Mouse (Mus musculus): Measurements from ENCODE around the gene Rpl13a. TPM values are rescaled to one million over a fixed set of nuclear protein-coding genes. Genes with fewer than 3 reads are reported as not detected.

Gene Rpl13a
- polyA plus RNA-seq, 1 experiment from 2014 or later = 1,188 TPM

DNA sequence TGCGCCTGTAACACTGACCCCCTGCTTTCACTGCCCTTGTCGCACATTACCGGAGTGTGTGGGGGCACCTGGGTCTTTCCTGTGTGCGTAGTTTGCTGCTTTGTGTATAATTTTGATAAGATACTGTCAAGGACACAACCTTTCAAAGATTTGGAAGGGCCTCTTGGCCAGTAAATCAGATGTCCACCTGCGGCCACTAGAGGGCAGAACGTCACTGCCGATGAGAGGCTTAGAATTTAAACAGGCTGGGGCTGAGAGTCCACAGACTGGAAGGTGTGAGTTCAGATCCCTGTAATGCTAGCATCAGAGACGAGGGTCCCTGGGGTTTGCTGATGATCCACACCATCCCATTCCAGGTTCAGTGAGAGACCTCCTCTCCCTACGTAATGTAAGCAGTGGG is 50.0 kb downstream of the Rpl13a start:
- Histone ChIP-seq H3K4me2 (no peak overlapping the region), H3K27me3 (no peaks in the 10 kb centered on the region), H3K9ac (no peak overlapping the region), H3K9me3 (replicated peaks) (no peaks in the 10 kb centered on the region), H3K36me3 (ENCODE audit: poor library complexity, severe bottlenecking) (peaks cover 54% of the 10 kb centered on the region), H3K27ac (no peak overlapping the region), H3K4me1 (no peaks in the 10 kb centered on the region), H3K4me3 (no peak overlapping the region)
- WGBS = 41% methylated on average over 9 of the region's 9 CpGs
- ATAC-seq = peak; percentile 39; the same call in 1 of the 2 replicates

DNA sequence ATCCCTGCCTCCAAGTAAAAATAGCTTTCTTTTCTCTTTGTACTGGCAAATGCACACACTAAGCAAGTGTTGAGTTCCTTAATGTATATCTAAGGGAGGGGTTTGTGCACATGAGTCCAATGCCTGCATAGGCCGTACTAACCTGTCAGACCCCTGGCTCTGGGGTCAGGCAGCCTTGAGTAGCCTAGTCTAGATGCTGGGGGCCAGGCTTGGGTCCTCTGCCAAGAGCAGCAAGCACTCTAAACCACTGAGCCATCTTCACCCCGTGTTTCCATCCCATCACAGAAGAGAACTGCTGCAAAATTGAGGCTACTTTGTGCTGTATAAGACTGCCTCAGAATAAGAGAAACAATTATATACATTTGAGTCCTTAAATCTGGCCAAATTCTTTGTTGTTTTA is 50.7 kb downstream of the Rpl13a start:
- WGBS = 88% methylated on average over 2 of the region's 2 CpGs

DNA sequence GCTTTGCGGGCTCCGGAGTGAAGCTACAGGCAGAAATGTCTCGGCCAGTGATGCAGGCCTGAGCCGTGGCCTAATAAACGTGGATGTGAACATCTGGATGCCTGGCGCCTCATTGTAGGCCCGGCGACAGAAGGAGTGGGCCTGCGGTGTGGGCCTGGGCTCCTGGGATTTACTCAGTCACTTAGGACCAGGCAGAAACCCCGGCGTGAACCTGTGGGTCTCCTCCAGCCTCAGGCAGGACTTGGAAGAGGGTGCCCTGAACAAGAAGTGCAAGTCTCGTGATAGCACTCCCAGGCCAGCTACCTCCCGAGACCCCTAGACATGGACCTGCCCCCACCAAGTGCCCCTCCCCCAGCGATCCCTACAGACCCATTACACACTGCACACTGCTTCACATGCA is 51.2 kb downstream of the Rpl13a start:
- H3K27ac ChIP-seq = no peak overlapping the region
- H3K9me3 ChIP-seq (replicated peaks) = no peaks in the 10 kb centered on the region
- no peak overlapping the region for H3K4me2 ChIP-seq
- no peaks in the 10 kb centered on the region for H3K4me1 ChIP-seq
- WGBS = 89% methylated on average over 14 of the region's 14 CpGs
- peaks cover 49% of the 10 kb centered on the region for H3K36me3 ChIP-seq (ENCODE audit: poor library complexity, severe bottlenecking)
- H3K4me3 ChIP-seq = no peak overlapping the region
- no peak for ATAC-seq
- H3K9ac ChIP-seq = no peak overlapping the region
- no peaks in the 10 kb centered on the region for H3K27me3 ChIP-seq

More for the DNA sequence above, 50.7 kb downstream of the Rpl13a start:
- Histone ChIP-seq H3K4me2 (no peak overlapping the region), H3K4me1 (no peaks in the 10 kb centered on the region), H3K27me3 (no peaks in the 10 kb centered on the region), H3K9me3 (replicated peaks) (no peaks in the 10 kb centered on the region), H3K27ac (no peak overlapping the region), H3K9ac (no peak overlapping the region), H3K4me3 (no peak overlapping the region), H3K36me3 (ENCODE audit: poor library complexity, severe bottlenecking) (peaks cover 52% of the 10 kb centered on the region)
- ATAC-seq = no peak

DNA sequence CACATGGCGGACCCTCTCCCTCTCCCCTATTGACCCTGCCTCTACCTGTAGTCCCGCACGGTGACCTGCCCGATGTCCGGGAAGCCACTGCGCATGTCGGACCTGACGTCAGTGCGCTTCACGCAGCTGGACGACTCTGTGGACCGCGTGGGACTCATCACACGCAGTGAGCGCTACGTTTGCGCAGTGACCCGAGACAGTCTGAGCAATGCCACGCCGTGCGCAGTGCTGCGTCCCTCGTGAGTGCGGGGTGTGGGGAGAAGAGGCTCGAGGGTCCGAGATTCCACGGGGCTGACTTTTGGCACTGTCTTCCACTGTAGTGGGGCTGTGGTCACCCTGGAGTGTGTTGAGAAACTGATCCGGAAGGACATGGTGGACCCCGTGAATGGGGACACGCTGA is 52.1 kb downstream of the Rpl13a start:
- H3K9ac ChIP-seq = no peak overlapping the region; the same call in 1 of the 2 replicates
- no peak overlapping the region for H3K4me3 ChIP-seq
- peaks cover 49% of the 10 kb centered on the region for H3K36me3 ChIP-seq (ENCODE audit: poor library complexity, severe bottlenecking)
- WGBS = 92% methylated on average over 30 of the region's 30 CpGs
- no peak overlapping the region for H3K27ac ChIP-seq
- no peaks in the 10 kb centered on the region for H3K27me3 ChIP-seq
- H3K4me2 ChIP-seq = no peak overlapping the region
- H3K4me1 ChIP-seq = no peaks in the 10 kb centered on the region
- H3K9me3 ChIP-seq (replicated peaks) = no peaks in the 10 kb centered on the region
- ATAC-seq = no peak

MicroRNAs within 50 kb of the gene (microRNA counts, 519-probe panel; counts per million panel counts)
- 2,399 counts per million, percentile 61 among the panel's probes with 10 or more counts for microRNA mmu-miR-150

Small RNA genes lying within 50 kb of the gene (microRNA-seq; reads per million reads assigned to microRNA genes)
- gene Mir150 = 20.7 reads per million, percentile 30 among the genes with 10 or more reads in this experiment
- gene Mir5121 = 11.3 reads per million, percentile 25 among the genes with 10 or more reads in this experiment
- not detected for gene Mir7055

Other genes starting within 250 kb of the Rpl13a start
- gene Med25, start 236.0 kb downstream of the Rpl13a start, polyA plus RNA-seq (2015; fragmentation: Nextera tagmentation; extraction: Ambion mirVana) = 145 and 165 TPM in 2 replicates
- 24.7 and 27.7 TPM in 2 replicates for gene Fuz, start 232.7 kb downstream of the Rpl13a start, polyA plus RNA-seq (2015; fragmentation: Nextera tagmentation; extraction: Ambion mirVana)
- 81.7 and 87.2 TPM in 2 replicates for gene Ap2a1, start 199.3 kb downstream of the Rpl13a start, polyA plus RNA-seq (2015; fragmentation: Nextera tagmentation; extraction: Ambion mirVana)
- gene Tsks, start 185.6 kb downstream of the Rpl13a start, polyA plus RNA-seq (2015; fragmentation: Nextera tagmentation; extraction: Ambion mirVana) = 0.20 TPM in 1 of 2 replicates, not detected in the other
- gene Cpt1c, start 153.9 kb downstream of the Rpl13a start, polyA plus RNA-seq (2015; fragmentation: Nextera tagmentation; extraction: Ambion mirVana) = 40.2 and 43.1 TPM in 2 replicates
- 815 and 859 TPM in 2 replicates for gene Prmt1, start 142.2 kb downstream of the Rpl13a start, polyA plus RNA-seq (2015; fragmentation: Nextera tagmentation; extraction: Ambion mirVana)
- gene Irf3, start 131.1 kb downstream of the Rpl13a start, polyA plus RNA-seq (2015; fragmentation: Nextera tagmentation; extraction: Ambion mirVana) = 67.9 and 72.7 TPM in 2 replicates
- 40.5 and 45.6 TPM in 2 replicates for gene Bcl2l12, start 130.0 kb downstream of the Rpl13a start, polyA plus RNA-seq (2015; fragmentation: Nextera tagmentation; extraction: Ambion mirVana)
- gene Scaf1, start 112.4 kb downstream of the Rpl13a start, polyA plus RNA-seq (2015; fragmentation: Nextera tagmentation; extraction: Ambion mirVana) = 35.8 and 38.9 TPM in 2 replicates
- gene Rras, start 110.8 kb downstream of the Rpl13a start, polyA plus RNA-seq (2015; fragmentation: Nextera tagmentation; extraction: Ambion mirVana) = 9.4 and 10.2 TPM in 2 replicates
- 14.9 and 17.2 TPM in 2 replicates for gene Prr12, start 75.9 kb downstream of the Rpl13a start, polyA plus RNA-seq (2015; fragmentation: Nextera tagmentation; extraction: Ambion mirVana)
- gene Nosip, start 66.3 kb downstream of the Rpl13a start, polyA plus RNA-seq (2015; fragmentation: Nextera tagmentation; extraction: Ambion mirVana) = 52.7 and 58.5 TPM in 2 replicates
- gene Prrg2, start 66.1 kb downstream of the Rpl13a start, polyA plus RNA-seq (2015; fragmentation: Nextera tagmentation; extraction: Ambion mirVana) = 14.7 and 14.8 TPM in 2 replicates
- gene Rcn3, start 36.5 kb downstream of the Rpl13a start, polyA plus RNA-seq (2015; fragmentation: Nextera tagmentation; extraction: Ambion mirVana) = 61.3 and 62.0 TPM in 2 replicates
- 8.0 and 9.9 TPM in 2 replicates for gene Fcgrt, start 24.9 kb downstream of the Rpl13a start, polyA plus RNA-seq (2015; fragmentation: Nextera tagmentation; extraction: Ambion mirVana)
- 1,342 and 1,406 TPM in 2 replicates for gene Rps11, start 4.3 kb downstream of the Rpl13a start, polyA plus RNA-seq (2015; fragmentation: Nextera tagmentation; extraction: Ambion mirVana)
- 0.13 and 0.31 TPM in 2 replicates for gene Gm45713, start 7.5 kb upstream of the Rpl13a start, polyA plus RNA-seq (2015; fragmentation: Nextera tagmentation; extraction: Ambion mirVana)
- gene Flt3l, start 7.7 kb upstream of the Rpl13a start, polyA plus RNA-seq (2015; fragmentation: Nextera tagmentation; extraction: Ambion mirVana) = 0.79 and 0.92 TPM in 2 replicates
- gene Pih1d1, start 25.5 kb upstream of the Rpl13a start, polyA plus RNA-seq (2015; fragmentation: Nextera tagmentation; extraction: Ambion mirVana) = 97.5 TPM in 2 replicates
- 35.6 and 36.4 TPM in 2 replicates for gene Aldh16a1, start 25.8 kb upstream of the Rpl13a start, polyA plus RNA-seq (2015; fragmentation: Nextera tagmentation; extraction: Ambion mirVana)
- 9.3 and 14.2 TPM in 2 replicates for gene Slc17a7, start 35.2 kb upstream of the Rpl13a start, polyA plus RNA-seq (2015; fragmentation: Nextera tagmentation; extraction: Ambion mirVana)
- not detected in 2 replicates for gene Gfy, start 50.8 kb upstream of the Rpl13a start, polyA plus RNA-seq (2015; fragmentation: Nextera tagmentation; extraction: Ambion mirVana)
- gene Pth2, start 52.2 kb upstream of the Rpl13a start, polyA plus RNA-seq (2015; fragmentation: Nextera tagmentation; extraction: Ambion mirVana) = not detected in 2 replicates
- 0.87 and 0.93 TPM in 2 replicates for gene Ccdc155, start 76.1 kb upstream of the Rpl13a start, polyA plus RNA-seq (2015; fragmentation: Nextera tagmentation; extraction: Ambion mirVana)
- gene Dkkl1, start 83.4 kb upstream of the Rpl13a start, polyA plus RNA-seq (2015; fragmentation: Nextera tagmentation; extraction: Ambion mirVana) = 0.59 and 0.63 TPM in 2 replicates
- gene Tead2, start 87.0 kb upstream of the Rpl13a start, polyA plus RNA-seq (2015; fragmentation: Nextera tagmentation; extraction: Ambion mirVana) = 181 and 198 TPM in 2 replicates
- 0.96 and 1.3 TPM in 2 replicates for gene Cd37, start 110.4 kb upstream of the Rpl13a start, polyA plus RNA-seq (2015; fragmentation: Nextera tagmentation; extraction: Ambion mirVana)
- 0.11 and 0.23 TPM in 2 replicates for gene Slc6a16, start 112.3 kb upstream of the Rpl13a start, polyA plus RNA-seq (2015; fragmentation: Nextera tagmentation; extraction: Ambion mirVana)
- not detected in 2 replicates for gene Slc6a21, start 148.8 kb upstream of the Rpl13a start, polyA plus RNA-seq (2015; fragmentation: Nextera tagmentation; extraction: Ambion mirVana)
- gene Trpm4, start 205.0 kb upstream of the Rpl13a start, polyA plus RNA-seq (2015; fragmentation: Nextera tagmentation; extraction: Ambion mirVana) = 5.0 and 6.4 TPM in 2 replicates
- 0.06 TPM in 1 of 2 replicates, not detected in the other for gene Hrc, start 206.5 kb upstream of the Rpl13a start, polyA plus RNA-seq (2015; fragmentation: Nextera tagmentation; extraction: Ambion mirVana)
- gene Ppfia3, start 238.3 kb upstream of the Rpl13a start, polyA plus RNA-seq (2015; fragmentation: Nextera tagmentation; extraction: Ambion mirVana) = 12.0 and 12.7 TPM in 2 replicates
- 2.9 and 4.5 TPM in 2 replicates for gene Lin7b, start 241.8 kb upstream of the Rpl13a start, polyA plus RNA-seq (2015; fragmentation: Nextera tagmentation; extraction: Ambion mirVana)